Mouse (Mus musculus): ENCODE data around the gene Prdm16.

DNA sequence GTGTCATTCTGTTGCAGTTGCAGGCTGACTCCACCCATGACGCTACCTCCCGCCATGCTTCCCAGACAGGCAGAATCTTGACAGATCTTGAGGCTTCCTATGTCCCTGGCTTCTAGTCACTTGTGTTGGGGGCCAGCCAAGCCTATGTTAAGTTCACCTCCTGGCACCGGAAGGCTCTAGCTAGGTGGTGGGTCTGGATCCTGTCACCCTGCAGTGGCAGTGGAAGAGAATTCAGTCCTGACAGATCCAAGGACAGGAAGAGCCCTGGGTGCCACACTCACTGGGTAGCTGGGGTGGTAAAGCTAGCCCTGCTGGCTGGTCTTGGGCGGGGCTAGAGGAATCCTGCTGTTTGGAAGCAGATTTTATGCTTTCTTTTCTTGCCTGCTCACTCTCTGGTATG, 311.3 kb downstream of the Prdm16 start:
- no peak for TF ChIP-seq CTCF (IDR thresholded peaks at IDR 0.05; ENCODE audit: control insufficient read depth, insufficient read depth, insufficient read length)
- no peak for TF ChIP-seq USF1 (IDR thresholded peaks at IDR 0.05; ENCODE audit: low read depth)
- TF ChIP-seq CEBPB (IDR thresholded peaks at IDR 0.05; ENCODE audit: low read depth): no peak
- TF ChIP-seq FOSL1 (IDR thresholded peaks at IDR 0.05; ENCODE audit: insufficient read depth, low read length, poor library complexity, severe bottlenecking): no peak
- no peak for TF ChIP-seq MYOD1 (IDR thresholded peaks at IDR 0.05; ENCODE audit: control insufficient read depth, insufficient read length, low read depth)
- no peak for TF ChIP-seq MAX (IDR thresholded peaks at IDR 0.05)
- no peak for TF ChIP-seq MYOG (IDR thresholded peaks at IDR 0.05; ENCODE audit: control insufficient read depth, extremely low read depth, insufficient read length)

Data from C2C12 (cell line).